Comparison of ENCODE assay signal across 8 mouse cellular contexts in the genomic region with DNA sequence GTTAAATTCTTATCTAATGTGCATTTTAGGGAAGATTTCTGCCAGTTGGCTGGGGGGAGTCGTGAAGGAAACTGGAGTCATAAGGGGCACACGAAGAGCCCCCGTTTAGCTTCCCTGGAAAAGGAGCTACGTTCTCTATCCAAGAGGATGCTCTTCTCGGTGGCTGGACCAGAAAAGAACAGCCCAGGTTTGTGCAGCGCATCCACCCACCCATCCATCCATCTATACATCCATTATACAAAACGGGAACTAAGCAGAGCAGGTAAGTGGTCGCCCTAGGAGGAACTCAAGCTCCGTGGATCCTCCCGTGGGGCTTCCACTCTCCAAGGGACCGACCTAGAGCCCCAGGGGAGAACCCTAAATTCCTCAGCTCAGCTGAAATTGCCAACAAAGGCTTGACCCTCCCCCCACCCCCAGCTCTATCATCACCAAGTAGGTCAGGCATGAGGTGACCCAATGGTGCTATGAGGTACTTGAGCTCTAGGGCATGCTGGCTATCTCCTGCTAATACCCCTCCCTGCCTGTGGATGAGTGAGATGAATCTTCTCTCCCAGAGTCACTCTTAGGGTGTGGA. TPM values are rescaled to one million over a fixed set of nuclear protein-coding genes. Genes with fewer than 3 reads are reported as not detected.
A peak's percentile ranks its signal among the peaks of the same experiment; 100 is the strongest.
DNase-seq lines count a peak whose midpoint lies in the region; ATAC-seq and TF ChIP-seq lines count a peak whose summit lies in the region.

No protein-coding gene starts in this region.

- peak; percentile 75 for DNase-seq in heart, embryonic 10.5 days (ENCODE audit: low spot score)
- no peak for DNase-seq in heart, postnatal 4 days
- no peak for DNase-seq in ES-E14 (ENCODE audit: low read depth, low spot score)
- no peak for DNase-seq in midbrain, embryonic 14.5 days
- no peak for DNase-seq in gastrocnemius, postnatal 25 days
- DNase-seq in adrenal gland, adult (ENCODE audit: inconsistent age in 2 of 2, low spot score in 1 of 2) = no peak
- no peak for DNase-seq in kidney, adult 8-10 months

- peak overlapping the region; percentile 60 for H3K4me3 ChIP-seq in heart, embryonic 10.5 days
- H3K4me3 ChIP-seq in ES-E14 (ENCODE audit: insufficient read depth in 1 of 2, low read depth in 1 of 2, low read length in 2 of 2, poor library complexity in 1 of 2, severe bottlenecking in 1 of 2) = peak overlapping the region; percentile 57 to 67
- H3K4me3 ChIP-seq in hindbrain, embryonic 12.5 days = peak overlapping the region; percentile 58
- H3K4me3 ChIP-seq in midbrain, embryonic 14.5 days (replicated peaks; ENCODE audit: low read depth, low read length) = peak overlapping the region; percentile 57

- in situ Hi-C loops in ES-E14 (cut with MboI; ENCODE audit: low sequenced_read_pairs in 2 of 2, unreplicated experiment in 2 of 2) = no loop called here

- no peaks in the 10 kb centered on the region for H3K9me3 ChIP-seq in heart, embryonic 10.5 days
- no peaks in the 10 kb centered on the region for H3K9me3 ChIP-seq in ES-E14 (ENCODE audit: control insufficient read depth, insufficient read depth, low read depth, low read length)
- H3K9me3 ChIP-seq in hindbrain, embryonic 12.5 days (replicated peaks) = no peaks in the 10 kb centered on the region
- no peaks in the 10 kb centered on the region for H3K9me3 ChIP-seq in midbrain, embryonic 14.5 days (ENCODE audit: control insufficient read depth, low read length)

- peaks cover 18% of the 10 kb centered on the region for H3K4me1 ChIP-seq in heart, embryonic 10.5 days
- peaks cover 0 to 6% of the 10 kb centered on the region in 2 experiments; a peak in 1 of 4 replicates for H3K4me1 ChIP-seq in ES-E14 (ENCODE audit: control insufficient read depth in 2 of 2, insufficient read depth in 2 of 2, low read length in 2 of 2, poor library complexity in 1 of 2)
- peaks cover 23% of the 10 kb centered on the region for H3K4me1 ChIP-seq in hindbrain, embryonic 12.5 days
- peaks cover 14% of the 10 kb centered on the region for H3K4me1 ChIP-seq in midbrain, embryonic 14.5 days (ENCODE audit: control insufficient read depth, insufficient read depth, low read length)

- peak overlapping the region; percentile 69 for H3K4me2 ChIP-seq in hindbrain, embryonic 12.5 days (replicated peaks)
- H3K4me2 ChIP-seq in midbrain, embryonic 14.5 days (ENCODE audit: low read length) = peak overlapping the region; percentile 65

- WGBS in heart, embryonic 10.5 days = 10% methylated on average over 11 of the region's 11 CpGs
- 3% methylated on average over 11 of the region's 11 CpGs for WGBS in hindbrain, embryonic 12.5 days
- WGBS in midbrain, embryonic 14.5 days = 2% methylated on average over 11 of the region's 11 CpGs

- peak overlapping the region; percentile 65 for H3K9ac ChIP-seq in ES-E14 (ENCODE audit: insufficient read depth, low read depth, low read length, poor library complexity, severe bottlenecking)
- peak overlapping the region; percentile 78 for H3K9ac ChIP-seq in hindbrain, embryonic 12.5 days
- H3K9ac ChIP-seq in midbrain, embryonic 14.5 days (replicated peaks; ENCODE audit: low read length) = peak overlapping the region; percentile 71

- peak; percentile 61 for ATAC-seq in hindbrain, embryonic 12.5 days (ENCODE audit: low FRiP score)
- ATAC-seq in midbrain, embryonic 14.5 days (ENCODE audit: low FRiP score, low TSS enrichment) = peak; percentile 61; the same call in 1 of the 2 replicates

- peaks cover 4% of the 10 kb centered on the region; the same call in 1 of the 2 replicates for H3K36me3 ChIP-seq in heart, embryonic 10.5 days
- H3K36me3 ChIP-seq in ES-E14 (ENCODE audit: control insufficient read depth, insufficient read depth, low read length, poor library complexity, severe bottlenecking) = no peaks in the 10 kb centered on the region
- H3K36me3 ChIP-seq in hindbrain, embryonic 12.5 days = peaks cover 23% of the 10 kb centered on the region
- peaks cover 17% of the 10 kb centered on the region for H3K36me3 ChIP-seq in midbrain, embryonic 14.5 days (ENCODE audit: control insufficient read depth, insufficient read depth, low read length)

- peaks cover 14% of the 10 kb centered on the region for H3K27me3 ChIP-seq in heart, embryonic 10.5 days (ENCODE audit: insufficient read depth, poor library complexity, severe bottlenecking)
- H3K27me3 ChIP-seq in hindbrain, embryonic 12.5 days = no peaks in the 10 kb centered on the region
- H3K27me3 ChIP-seq in midbrain, embryonic 14.5 days (ENCODE audit: control insufficient read depth, insufficient read depth, low read length) = no peaks in the 10 kb centered on the region

- peak overlapping the region; percentile 81 for H3K27ac ChIP-seq in heart, embryonic 10.5 days
- no peak overlapping the region for H3K27ac ChIP-seq in ES-E14 (ENCODE audit: insufficient read depth, low read depth, low read length, poor library complexity, severe bottlenecking)
- H3K27ac ChIP-seq in hindbrain, embryonic 12.5 days = peak overlapping the region; percentile 77
- peak overlapping the region; percentile 72 for H3K27ac ChIP-seq in midbrain, embryonic 14.5 days (replicated peaks; ENCODE audit: low read depth, low read length)

TF ChIP-seq in ES-E14, 5 proteins besides CTCF, POLR2A, EP300 and RAD21:
- TF ChIP-seq ZNF384 (IDR thresholded peaks at IDR 0.05; ENCODE audit: low read depth, low read length) (no peak), CHD2 (IDR thresholded peaks at IDR 0.05; ENCODE audit: low read depth, low read length) (no peak), MAFK (IDR thresholded peaks at IDR 0.05; ENCODE audit: insufficient read depth, low read depth, low read length) (no peak), ZC3H11A (IDR thresholded peaks at IDR 0.05; ENCODE audit: borderline replicate concordance, low read depth, low read length) (no peak), HCFC1 (IDR thresholded peaks at IDR 0.05; ENCODE audit: borderline replicate concordance, insufficient read depth, low read length) (no peak)

RNA-seq across cellular contexts. Expression of a gene that starts 0.7 kb away (rescaled TPM):
- 63.6 and 68.2 TPM in 2 replicates for polyA plus RNA-seq in heart, embryonic 10.5 days (2016; fragmentation: Nextera tagmentation; extraction: Ambion mirVana)
- total RNA-seq in heart, postnatal 4 days (2021) = 10 to 100 TPM; 59.0 to 68.2 TPM
- 30.6 and 33.8 TPM in 2 replicates for total RNA-seq in ES-E14 (2012; rRNA removed)
- polyA plus RNA-seq in hindbrain, embryonic 12.5 days (2016; fragmentation: Nextera tagmentation; extraction: Ambion mirVana) = 44.7 and 52.4 TPM in 2 replicates
- 42.5 and 46.5 TPM in 2 replicates for polyA plus RNA-seq in midbrain, embryonic 14.5 days (2014; fragmentation: Nextera tagmentation; extraction: Ambion mirVana)
- 10 to 100 TPM; 35.3 to 42.2 TPM for total RNA-seq in gastrocnemius, postnatal 25 days (2021)

RNA-seq across cellular contexts. Expression of a gene that starts 13.5 kb away (rescaled TPM):
- 45.8 and 70.0 TPM in 2 replicates for polyA plus RNA-seq in heart, embryonic 10.5 days (2016; fragmentation: Nextera tagmentation; extraction: Ambion mirVana)
- 10 to 100 TPM; 20.2 to 22.6 TPM for total RNA-seq in heart, postnatal 4 days (2021)
- total RNA-seq in ES-E14 (2012; rRNA removed) = 26.1 and 26.6 TPM in 2 replicates
- polyA plus RNA-seq in hindbrain, embryonic 12.5 days (2016; fragmentation: Nextera tagmentation; extraction: Ambion mirVana) = 53.8 and 60.0 TPM in 2 replicates
- polyA plus RNA-seq in midbrain, embryonic 14.5 days (2014; fragmentation: Nextera tagmentation; extraction: Ambion mirVana) = 61.0 and 70.8 TPM in 2 replicates
- total RNA-seq in gastrocnemius, postnatal 25 days (2021) = 10 to 100 TPM; 22.2 to 23.1 TPM

RNA-seq across cellular contexts. Expression of a gene that starts 21.7 kb away (rescaled TPM):
- 427 and 466 TPM in 2 replicates for polyA plus RNA-seq in heart, embryonic 10.5 days (2016; fragmentation: Nextera tagmentation; extraction: Ambion mirVana)
- total RNA-seq in heart, postnatal 4 days (2021) = 100 to 1,000 TPM; 465 to 471 TPM
- total RNA-seq in ES-E14 (2012; rRNA removed) = 541 and 1,081 TPM in 2 replicates
- polyA plus RNA-seq in hindbrain, embryonic 12.5 days (2016; fragmentation: Nextera tagmentation; extraction: Ambion mirVana) = 569 and 595 TPM in 2 replicates
- polyA plus RNA-seq in midbrain, embryonic 14.5 days (2014; fragmentation: Nextera tagmentation; extraction: Ambion mirVana) = 13.8 and 101 TPM in 2 replicates
- 100 to 1,000 TPM; 224 to 270 TPM for total RNA-seq in gastrocnemius, postnatal 25 days (2021)

RNA-seq across cellular contexts. Expression of a gene that starts 34.5 kb away (rescaled TPM):
- polyA plus RNA-seq in heart, embryonic 10.5 days (2016; fragmentation: Nextera tagmentation; extraction: Ambion mirVana) = 26.5 and 35.7 TPM in 2 replicates
- 1 to 10 TPM; 9.3 to 9.4 TPM for total RNA-seq in heart, postnatal 4 days (2021)
- 15.8 and 19.7 TPM in 2 replicates for total RNA-seq in ES-E14 (2012; rRNA removed)
- 48.1 and 49.0 TPM in 2 replicates for polyA plus RNA-seq in hindbrain, embryonic 12.5 days (2016; fragmentation: Nextera tagmentation; extraction: Ambion mirVana)
- 111 and 147 TPM in 2 replicates for polyA plus RNA-seq in midbrain, embryonic 14.5 days (2014; fragmentation: Nextera tagmentation; extraction: Ambion mirVana)
- total RNA-seq in gastrocnemius, postnatal 25 days (2021) = 1 to 10 TPM; 2.3 TPM

RNA-seq across cellular contexts. Expression of a gene that starts 48.7 kb away (rescaled TPM):
- polyA plus RNA-seq in heart, embryonic 10.5 days (2016; fragmentation: Nextera tagmentation; extraction: Ambion mirVana) = 33.8 and 44.4 TPM in 2 replicates
- total RNA-seq in heart, postnatal 4 days (2021) = 10 to 100 TPM in 1 of 2 experiments, 1 to 10 TPM in 1; 7.7 to 11.1 TPM
- total RNA-seq in ES-E14 (2012; rRNA removed) = 10.5 and 17.3 TPM in 2 replicates
- 15.5 and 17.4 TPM in 2 replicates for polyA plus RNA-seq in hindbrain, embryonic 12.5 days (2016; fragmentation: Nextera tagmentation; extraction: Ambion mirVana)
- polyA plus RNA-seq in midbrain, embryonic 14.5 days (2014; fragmentation: Nextera tagmentation; extraction: Ambion mirVana) = 1.7 and 2.9 TPM in 2 replicates
- total RNA-seq in gastrocnemius, postnatal 25 days (2021) = 1 to 10 TPM; 2.6 to 3.1 TPM
